Mouse (Mus musculus): ENCODE results near the gene Pnpla1.

- no peak for TF ChIP-seq CTCF (IDR thresholded peaks at IDR 0.05; ENCODE audit: low read depth)
- no peak for TF ChIP-seq EP300 (IDR thresholded peaks at IDR 0.05; ENCODE audit: low read depth)
These were observed 27.1 kb upstream of the Pnpla1 start for GRCm38 (mm10) chr17:28831065-28831464.

All from liver, postnatal 0 days (tissue).